Mouse (Mus musculus) lung, adult 2 months (tissue): ENCODE results near the gene 0610010F05Rik.

Source experiments
- CTCF ChIP-seq: fragments of 200-500 bp; IDR thresholded peaks from 2 replicates; pipeline ENCODE4 v1.5.1; 2011; ENCODE audit warnings: mild to moderate bottlenecking, low read length, control low read depth; ENCODE audit not compliant: insufficient read depth
- POLR2A ChIP-seq: fragments of 200-500 bp; IDR thresholded peaks from 2 replicates; pipeline ENCODE4 v1.6.1; 2011; ENCODE audit warnings: low read depth, mild to moderate bottlenecking, control low read depth, low read length, borderline replicate concordance; ENCODE audit errors: extremely low read depth

GRCm38 (mm10) chr11:23518981-23519380 is 114.5 kb downstream of the 0610010F05Rik start:
- TF ChIP-seq CTCF, result no peak
- no peak for TF ChIP-seq POLR2A
